Mouse (Mus musculus) c-Kit-positive CD71-negative TER-119-negative erythroid progenitor cells, embryonic 14.5 days (primary cell): ENCODE data around the gene Prdm4.

Experiments used
- DNase-seq: peaks from one replicate; pipeline ENCODE4 v3.0.0-alpha.2; 2013; ENCODE audit warnings: low read depth

The Prdm4 gene

GRCm38 (mm10) chr10:85871698-85872478 is 45.1 kb downstream of the Prdm4 start:
- peak; percentile 76 for DNase-seq

DNA sequence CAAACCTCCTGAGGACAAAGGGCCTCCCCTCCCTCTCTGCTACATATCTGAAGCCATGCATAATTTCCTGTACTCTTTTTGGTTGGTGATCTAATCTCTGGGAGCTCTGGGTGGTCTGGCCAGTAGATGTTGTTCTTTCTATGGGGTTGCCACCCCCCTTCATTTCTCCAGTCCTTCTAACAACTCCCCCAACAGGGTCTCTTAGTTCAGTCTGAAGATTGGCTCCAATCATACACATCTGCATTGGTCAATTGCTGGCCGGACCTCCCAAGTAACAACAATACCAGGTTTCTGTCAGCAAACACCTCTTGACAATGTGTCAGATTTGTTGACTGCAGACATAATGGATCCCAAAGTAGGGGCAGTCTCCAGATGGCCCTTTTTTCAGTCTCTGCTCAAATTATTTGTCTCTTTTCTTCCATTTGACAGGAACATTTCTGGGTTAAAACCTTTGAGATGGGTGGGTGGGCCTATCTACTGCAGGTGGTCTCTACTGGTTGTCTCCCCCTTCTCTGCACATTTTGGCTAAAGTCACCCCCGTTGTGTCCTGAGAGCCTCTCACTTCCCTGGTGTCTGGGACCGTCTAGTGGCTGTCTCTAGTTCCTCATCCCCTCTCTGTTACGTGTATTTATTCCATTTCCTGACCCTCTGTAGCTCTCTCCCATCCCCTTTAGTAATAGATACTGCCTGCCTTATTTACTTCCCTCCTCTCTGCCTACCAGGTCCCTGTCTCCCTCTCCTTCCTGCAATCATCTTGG is 70.7 kb downstream of the Prdm4 start:
- DNase-seq = no peak
